Mouse (Mus musculus) heart, postnatal 4 days (tissue): ENCODE results near the gene Iqcf3. TPM values are rescaled to one million over a fixed set of nuclear protein-coding genes. Genes with fewer than 3 reads are reported as not detected.
"Not testable (repeated sequence)": the region's sequence is repeated elsewhere in the genome, so short reads cannot be mapped to it uniquely, and the experiment has no call there.

ENCODE experiments used
- DNase-seq: peaks from one replicate; pipeline ENCODE4 v3.0.0; 2021
- total RNA-seq, 2 experiments: library from RNA; stranded (reverse); gene quantifications; 2 replicates each; pipeline ENCODE4 v1.2.3; 2021

The Iqcf3 gene
- total RNA-seq, 2 experiments from 2014 or later: not detected

GRCm38 (mm10) chr9:106509356-106509755 lies 52.1 kb downstream of the Iqcf3 start:
- DNase-seq: no peak

GRCm38 (mm10) chr9:106504246-106504645 lies 57.2 kb downstream of the Iqcf3 start:
- DNase-seq: no peak

- no peak for DNase-seq
Observed at GRCm38 (mm10) chr9:106501846-106502245, 59.6 kb downstream of the Iqcf3 start.

DNA sequence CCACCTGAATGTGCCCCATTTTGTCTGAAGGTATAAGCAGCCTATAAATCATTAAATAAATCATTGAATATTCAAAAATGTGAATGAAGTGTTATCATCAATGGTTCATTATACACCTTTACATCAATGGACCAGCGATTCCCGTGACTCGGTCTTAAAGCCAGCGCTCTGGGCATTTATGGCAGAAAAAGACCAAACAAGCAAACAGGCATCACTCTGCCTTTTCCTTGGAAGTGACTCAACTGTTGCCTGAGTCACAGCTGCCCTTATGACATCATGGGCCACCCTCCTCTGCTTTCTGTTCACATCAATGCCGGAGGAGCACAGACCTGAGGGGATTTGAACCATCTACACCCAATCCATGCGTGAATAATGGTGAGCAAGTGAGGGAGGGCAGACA lies 61.8 kb downstream of the Iqcf3 start, which contains the start of gene Iqcf1:
Gene Iqcf1 (plus strand): TSS at position 301 of the 400 bp plus-strand sequence.
- no peak for DNase-seq

DNA sequence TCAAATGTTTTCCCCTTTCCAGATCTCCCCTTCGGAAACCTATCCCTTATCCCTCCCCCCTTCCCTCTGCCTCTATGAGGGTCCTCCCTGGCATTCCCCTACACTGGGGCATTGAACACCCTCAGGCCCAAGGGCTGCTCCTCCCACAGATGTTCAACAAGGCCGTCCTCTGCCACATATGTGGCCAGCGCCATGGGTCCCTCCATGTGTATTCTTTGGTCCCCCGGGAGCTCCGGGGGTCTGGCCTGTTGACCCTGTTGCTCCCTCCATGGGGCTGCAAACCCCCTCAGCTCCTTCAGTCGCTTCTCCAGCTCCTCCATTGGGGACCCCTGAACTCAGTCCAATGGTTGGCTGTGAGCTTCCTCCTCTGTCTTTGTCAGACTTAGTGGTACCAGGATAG lies 73.8 kb downstream of the Iqcf3 start:
- not testable (repeated sequence) for DNase-seq

DNA sequence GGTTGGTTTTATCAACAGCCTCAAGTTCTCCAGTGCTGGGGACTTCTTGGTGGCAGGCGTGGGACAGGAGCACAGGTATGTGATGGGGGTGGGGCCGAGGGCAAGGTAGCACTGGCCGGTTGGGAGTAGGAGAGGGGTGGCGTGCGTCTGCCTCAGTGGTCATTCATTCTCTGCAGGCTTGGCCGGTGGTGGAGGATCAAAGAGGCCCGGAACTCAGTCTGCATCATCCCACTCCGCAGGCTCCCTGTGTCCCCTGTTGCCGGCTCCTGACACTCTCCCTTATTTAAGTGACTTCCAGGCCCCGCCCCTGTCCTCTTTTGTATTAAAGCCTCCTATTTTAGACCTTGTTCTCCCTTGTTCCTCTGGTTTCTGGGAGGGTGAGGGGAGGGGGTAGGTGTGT lies 76.4 kb downstream of the Iqcf3 start:
- DNase-seq: no peak

DNA sequence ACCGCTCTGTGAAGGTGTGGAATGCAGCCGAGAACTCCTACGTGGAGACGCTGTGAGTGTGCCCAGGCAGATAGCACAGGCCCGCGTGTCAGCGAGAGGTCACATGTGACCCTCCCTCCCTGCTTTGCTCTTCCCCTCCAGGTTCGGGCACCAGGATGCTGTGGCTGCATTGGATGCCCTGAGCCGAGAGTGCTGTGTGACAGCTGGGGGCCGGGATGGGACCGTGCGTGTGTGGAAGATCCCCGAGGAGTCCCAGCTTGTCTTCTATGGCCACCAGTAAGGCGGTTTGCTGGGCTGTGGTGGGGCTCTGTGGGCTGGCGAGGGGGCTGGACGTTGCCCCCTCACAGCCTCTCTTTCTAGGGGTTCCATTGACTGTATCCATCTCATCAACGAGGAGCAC lies 77.8 kb downstream of the Iqcf3 start:
- DNase-seq: no peak

- DNase-seq: no peak
Observed at GRCm38 (mm10) chr9:106483136-106483535, 78.3 kb downstream of the Iqcf3 start.

DNA sequence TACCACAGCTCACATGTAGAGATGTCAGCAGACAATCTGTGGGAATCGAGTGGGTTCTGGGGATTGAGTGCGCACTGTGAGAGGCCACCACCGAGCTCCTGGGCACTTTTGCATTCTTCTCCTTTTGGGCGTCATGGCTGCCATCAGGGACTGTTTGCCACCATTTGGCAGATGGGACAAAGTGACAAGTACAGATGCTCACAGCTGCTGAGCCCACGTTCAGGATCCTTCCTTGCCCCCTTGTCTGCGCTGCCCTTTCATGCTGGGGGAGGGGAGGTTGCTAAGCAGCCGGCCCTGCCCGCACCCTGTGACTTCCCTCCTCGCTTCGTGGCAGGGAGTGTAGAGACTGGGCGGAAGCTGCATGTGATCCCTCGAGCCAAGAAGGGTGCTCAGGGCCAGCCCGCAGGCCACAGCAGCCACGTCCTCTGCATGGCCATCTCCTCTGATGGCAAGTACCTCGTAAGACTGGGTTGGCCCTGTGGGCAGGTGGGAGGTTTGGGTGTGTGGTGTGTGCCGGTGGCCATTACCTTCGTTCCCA lies 78.8 kb downstream of the Iqcf3 start:
- DNase-seq: no peak

- peak; percentile 3 for DNase-seq
Observed at GRCm38 (mm10) chr9:106481676-106482075, 79.8 kb downstream of the Iqcf3 start.

GRCm38 (mm10) chr9:106481075-106481474 lies 80.4 kb downstream of the Iqcf3 start:
- DNase-seq: peak; percentile 4

DNA sequence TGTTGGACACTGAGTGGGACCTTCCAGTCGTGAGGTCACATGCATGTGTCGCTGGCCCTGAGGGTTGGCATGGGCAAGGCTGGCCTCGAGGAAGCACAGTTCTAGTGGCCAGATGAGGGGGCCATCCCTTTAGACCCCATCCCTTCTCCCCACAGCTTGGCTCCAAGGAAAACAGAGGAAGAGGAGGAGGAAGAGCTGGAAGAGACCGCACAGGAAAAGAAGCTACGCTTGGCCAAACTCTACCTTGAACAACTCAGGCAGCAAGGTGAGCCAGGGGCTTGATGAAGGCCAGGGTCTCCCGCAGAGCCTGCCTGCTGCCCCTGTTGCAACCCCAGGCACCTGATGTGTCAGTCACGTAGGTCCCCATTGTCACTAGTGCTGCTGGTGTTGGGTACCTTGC lies 80.9 kb downstream of the Iqcf3 start:
- peak; percentile 3 for DNase-seq

- DNase-seq: no peak
Observed at GRCm38 (mm10) chr9:106478101-106478500, 83.3 kb downstream of the Iqcf3 start.

- peak; percentile 6 for DNase-seq
Observed at GRCm38 (mm10) chr9:106477649-106478048, 83.8 kb downstream of the Iqcf3 start.

DNA sequence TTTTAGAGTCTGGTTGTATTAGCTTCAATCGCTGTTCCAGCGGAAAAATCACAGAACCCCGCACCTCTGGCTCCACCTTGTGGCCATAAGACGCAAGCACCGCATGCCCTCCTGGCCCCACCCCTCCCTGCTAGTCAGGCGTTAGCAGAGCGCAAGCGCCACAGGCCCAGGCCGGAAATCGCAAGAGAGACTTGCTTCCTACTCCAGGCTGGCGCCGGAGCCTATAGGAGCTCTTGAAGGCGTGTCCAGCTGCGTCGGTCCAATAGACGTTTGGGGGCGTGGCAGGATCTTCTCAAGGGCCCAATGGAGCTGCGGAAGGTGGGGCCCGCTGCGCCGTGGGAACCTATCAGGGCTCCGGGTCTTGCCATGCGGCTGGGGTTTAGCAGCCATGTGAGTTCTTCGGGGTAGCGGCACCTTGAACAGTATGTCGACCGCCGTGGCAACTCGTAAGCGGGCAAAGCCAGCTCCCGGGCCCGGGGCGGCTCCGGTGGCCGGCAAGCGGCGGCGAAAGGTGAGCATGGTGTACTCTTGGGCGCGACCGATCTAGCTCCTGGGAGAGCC lies 84.4 kb downstream of the Iqcf3 start, which contains the start of gene Parp3:
Gene Parp3 (minus strand): TSS at position 26 of the 561 bp plus-strand sequence.
- peak; percentile 99 for DNase-seq

DNA sequence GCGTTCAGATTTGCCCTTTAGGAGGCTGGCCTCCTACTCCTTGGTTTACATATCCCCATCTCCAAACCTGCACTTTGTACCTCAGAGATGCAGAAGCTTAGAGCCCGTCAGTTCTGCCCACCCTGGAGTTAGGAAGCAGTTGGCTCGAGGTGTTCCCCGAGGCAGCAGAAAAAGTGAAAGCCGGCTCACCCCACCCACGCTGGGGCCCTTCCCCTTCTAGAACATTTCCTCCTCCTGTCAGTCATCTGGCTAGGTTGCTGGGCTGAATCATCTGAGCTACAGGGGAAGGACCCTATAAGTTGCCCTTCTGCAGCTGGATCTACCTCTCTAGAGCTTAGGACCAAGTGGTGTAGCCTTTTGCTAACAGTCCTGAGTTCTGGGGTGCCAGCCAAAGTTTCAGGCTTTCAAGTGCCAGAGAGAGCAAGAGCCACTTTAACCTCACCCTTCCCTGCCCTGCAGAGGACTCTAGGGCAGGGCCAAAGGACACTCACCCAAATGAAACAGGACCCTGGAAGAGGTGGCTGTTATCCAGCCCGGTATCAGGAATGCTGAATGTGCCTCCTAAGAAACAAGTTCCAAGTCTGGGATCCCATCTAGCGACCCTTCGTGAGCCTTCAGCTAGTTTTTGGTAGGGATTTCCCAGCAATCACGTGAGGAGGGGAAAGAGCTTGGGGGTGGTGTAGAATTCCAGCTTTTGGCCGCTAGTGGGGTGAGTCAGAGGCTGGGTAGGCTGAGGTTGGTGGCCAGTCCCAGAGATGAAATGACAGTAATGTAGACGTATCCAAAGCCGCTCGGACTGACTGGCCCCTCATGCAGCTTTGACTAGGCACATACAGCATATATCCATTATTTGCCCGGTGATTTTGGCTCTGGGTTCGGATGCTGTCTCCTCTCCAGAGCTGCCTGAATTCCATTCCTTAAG lies 85.2 kb downstream of the Iqcf3 start:
- peak; percentile 62 for DNase-seq

- DNase-seq: no peak
Observed at GRCm38 (mm10) chr9:106475663-106476001, 85.8 kb downstream of the Iqcf3 start, which contains the start of gene Rrp9. TSS of gene Rrp9 (plus strand) at chr9:106475963.

DNA sequence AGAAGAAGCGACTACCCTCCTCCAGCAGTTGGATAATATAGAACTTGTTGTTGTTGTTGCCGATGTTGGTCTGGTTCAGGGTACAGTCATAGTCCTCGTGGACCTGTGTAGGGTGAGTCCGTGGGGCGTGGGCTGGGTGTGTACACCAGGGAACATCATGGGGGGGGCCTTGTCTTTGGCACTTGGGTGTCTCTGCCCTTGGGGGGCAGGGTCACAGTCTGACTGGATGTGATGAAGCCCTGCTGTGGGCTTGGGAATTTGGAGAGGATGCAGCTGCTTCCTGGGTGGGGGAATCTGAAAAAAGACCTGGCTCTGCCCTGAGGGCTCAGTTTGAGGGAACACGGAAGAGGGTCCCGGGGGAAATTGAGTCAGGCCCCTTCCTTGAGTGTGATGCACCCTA lies 86.4 kb downstream of the Iqcf3 start:
- peak; percentile 48 for DNase-seq

DNA sequence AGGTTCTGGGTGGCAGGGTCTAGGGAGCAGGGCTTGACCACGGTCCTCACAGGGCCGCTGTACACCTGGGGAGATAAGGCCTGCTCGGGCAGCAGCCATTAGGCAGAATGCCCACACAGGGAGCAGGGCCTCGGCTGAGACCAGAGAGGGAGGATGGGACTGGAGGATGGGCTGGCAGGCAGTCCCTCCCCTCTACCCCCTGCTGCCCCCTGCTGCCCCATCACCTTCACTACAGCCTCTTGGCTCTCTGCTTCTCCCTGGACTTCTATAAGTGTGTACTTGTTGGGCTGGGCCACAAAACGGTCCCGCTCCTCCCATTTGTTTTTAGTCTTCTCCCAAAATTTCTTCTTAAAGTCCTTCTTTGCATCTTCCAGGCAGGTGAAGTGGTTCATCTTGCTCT lies 87.0 kb downstream of the Iqcf3 start:
- peak; percentile 86 for DNase-seq

GRCm38 (mm10) chr9:106473753-106474105 lies 87.7 kb downstream of the Iqcf3 start:
- no peak for DNase-seq

GRCm38 (mm10) chr9:106473081-106473752 lies 88.2 kb downstream of the Iqcf3 start:
- no peak for DNase-seq

GRCm38 (mm10) chr9:106472321-106472720 lies 89.1 kb downstream of the Iqcf3 start:
- DNase-seq: no peak

DNA sequence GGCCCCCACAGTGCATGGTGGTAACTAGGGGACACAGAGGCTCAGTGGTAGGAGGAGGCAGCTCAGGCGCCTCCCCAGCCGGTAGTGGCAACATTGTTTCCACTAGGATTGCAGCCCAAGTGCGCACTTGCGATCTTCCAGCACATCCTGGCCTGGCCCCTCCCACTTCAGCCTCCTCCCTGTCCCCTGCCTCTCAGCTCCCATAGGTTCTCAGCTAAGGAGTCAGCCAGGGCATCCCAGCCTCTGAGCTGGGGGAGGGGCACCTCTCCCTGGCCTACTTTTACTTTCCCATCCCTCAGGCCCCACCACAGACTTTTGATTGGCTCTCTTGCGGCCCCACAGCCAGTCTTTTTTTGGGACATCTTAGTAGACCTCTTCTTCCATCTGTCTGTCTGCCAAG lies 89.5 kb downstream of the Iqcf3 start:
- peak; percentile 75 for DNase-seq
